Mouse (Mus musculus): Measurements from ENCODE around the gene Ccdc97.

- TF ChIP-seq CTCF (IDR thresholded peaks at IDR 0.05; ENCODE audit: low read depth) (no peak), EP300 (IDR thresholded peaks at IDR 0.05; ENCODE audit: low read depth) (no peak)
These were observed 35.0 kb upstream of the Ccdc97 start for GRCm38 (mm10) chr7:25753643-25754438.
